Mouse (Mus musculus) right cerebral cortex, postnatal 4 days (tissue): Measurements from ENCODE around the gene Srprb.

Experiments
- DNase-seq: peaks from one replicate; pipeline ENCODE4 v3.0.0-alpha.2; 2022

Srprb gene

DNA sequence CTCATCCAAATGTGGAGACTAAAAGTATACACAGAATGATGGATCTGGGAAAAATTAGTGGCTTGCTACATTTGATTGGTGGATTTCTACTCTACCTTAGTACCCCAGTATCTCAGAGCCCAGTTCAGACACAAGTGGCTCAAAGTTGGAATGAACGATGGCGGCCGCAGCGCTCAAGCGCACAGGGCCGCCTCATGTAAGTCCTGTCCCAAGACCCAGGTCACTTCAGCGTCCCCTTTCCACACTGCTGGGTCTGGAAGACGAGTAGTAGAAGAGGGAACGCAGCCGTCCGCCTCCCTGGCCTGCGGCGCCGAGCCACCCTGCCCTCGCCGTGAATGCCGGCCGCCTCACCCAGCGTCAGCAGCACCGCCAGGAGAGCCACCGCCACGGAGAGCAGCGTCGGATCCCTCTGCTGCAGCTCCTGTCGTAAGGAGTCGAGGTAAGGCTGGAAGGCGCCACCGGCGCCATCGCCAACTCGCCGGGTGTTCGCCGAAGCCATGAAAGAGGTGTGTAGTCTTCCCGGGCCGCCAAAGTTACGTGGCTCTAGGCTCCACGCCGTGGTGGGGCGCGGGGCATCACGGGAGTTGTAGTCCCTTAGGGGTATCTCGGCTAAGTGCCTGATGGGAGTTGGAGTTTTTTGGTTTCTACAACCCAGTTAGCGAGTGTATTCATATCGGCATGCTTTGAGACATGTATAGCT, at the start of gene Srprb:
Srprb (minus strand) TSS at position 577 of the 700 bp plus-strand sequence.
- peak; percentile 91 for DNase-seq

DNA sequence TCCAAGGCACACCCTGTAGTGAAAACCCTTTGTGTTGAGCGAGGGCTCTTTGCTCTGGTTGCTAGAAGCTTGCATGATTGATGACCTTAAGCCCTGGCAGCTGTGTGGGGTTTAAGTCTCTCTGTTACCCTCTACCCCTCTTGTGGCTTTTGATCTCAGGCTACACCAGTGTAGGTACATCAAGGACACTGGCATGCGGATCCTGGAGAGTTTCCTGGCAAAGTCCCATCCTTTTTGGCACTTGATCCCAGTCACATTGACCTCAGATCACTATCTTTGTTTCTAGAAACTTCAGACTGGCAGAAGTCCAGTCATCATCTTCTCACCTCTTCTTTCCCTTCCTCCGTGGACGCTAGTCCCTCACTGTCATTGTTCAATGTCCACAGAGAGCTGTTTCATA, 46.7 kb upstream of the Srprb start:
- no peak for DNase-seq

DNA sequence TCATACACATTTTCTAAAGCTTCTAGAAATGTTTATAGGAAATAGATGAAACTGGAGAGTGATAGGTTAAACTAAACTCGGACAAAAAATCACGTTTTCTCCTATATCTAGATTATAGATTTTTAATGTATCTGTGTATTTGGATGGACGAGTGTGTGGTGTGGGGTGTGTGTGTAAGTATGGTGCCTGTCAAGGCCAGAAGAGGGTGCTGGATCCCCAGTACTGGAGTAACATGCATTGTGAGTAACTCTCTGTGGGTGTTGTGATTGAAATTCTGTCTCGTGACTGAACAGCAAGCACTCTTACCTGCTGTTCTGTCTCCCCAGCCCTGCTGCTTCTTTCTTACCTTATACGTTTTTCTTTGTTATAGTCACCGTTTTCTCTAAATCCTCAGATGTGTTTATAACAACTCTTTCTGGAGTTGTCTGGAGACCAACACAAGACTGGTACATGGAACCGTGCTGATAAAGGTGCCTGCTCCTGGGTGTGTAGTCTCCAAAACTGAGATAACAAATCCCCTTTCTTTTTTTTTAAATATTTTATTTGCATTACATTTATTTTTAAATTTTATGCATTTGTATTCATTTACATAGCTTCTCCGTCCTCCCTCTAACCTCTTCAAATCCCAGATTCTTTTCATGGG, 44.7 kb upstream of the Srprb start:
- no peak for DNase-seq

DNA sequence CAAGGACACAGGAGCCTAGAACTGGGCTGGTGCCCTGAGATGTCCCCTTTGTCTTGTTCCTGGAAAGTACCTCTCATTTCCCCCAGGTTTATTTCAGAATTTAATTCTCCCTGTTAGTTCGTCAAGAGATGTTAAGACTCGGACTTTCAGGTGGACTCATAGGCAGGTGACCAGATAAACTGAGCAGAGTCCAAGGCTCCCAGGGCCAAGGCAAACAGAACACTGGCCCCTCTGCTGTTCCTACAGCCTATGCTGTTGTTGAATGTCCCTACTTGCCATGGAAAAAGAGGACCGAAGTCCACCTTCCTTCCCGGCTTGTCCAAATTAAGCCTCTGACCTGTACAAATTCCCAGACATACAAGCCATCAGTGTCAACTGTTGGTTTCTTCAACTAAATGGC, 41.7 kb upstream of the Srprb start:
- DNase-seq = no peak

DNA sequence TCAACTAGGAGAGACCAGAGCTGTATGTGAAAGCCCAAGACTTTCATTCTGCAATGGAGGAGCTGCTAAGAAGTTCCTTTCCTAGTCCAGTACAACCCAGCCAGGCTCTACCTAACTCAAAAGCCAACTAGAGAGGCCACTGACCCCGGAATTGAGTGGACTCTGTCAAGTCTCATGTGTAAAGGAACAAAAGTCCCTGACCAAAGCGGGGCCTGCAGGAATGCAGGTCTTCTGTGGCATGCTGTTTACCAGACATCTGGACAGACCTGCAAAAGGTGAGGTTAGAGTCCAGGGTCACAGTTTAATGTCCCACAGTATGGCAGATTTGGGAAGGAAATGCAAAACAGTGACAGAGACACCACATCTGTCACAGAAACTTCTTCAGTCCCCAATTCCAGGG, 39.3 kb upstream of the Srprb start:
- DNase-seq = no peak

DNA sequence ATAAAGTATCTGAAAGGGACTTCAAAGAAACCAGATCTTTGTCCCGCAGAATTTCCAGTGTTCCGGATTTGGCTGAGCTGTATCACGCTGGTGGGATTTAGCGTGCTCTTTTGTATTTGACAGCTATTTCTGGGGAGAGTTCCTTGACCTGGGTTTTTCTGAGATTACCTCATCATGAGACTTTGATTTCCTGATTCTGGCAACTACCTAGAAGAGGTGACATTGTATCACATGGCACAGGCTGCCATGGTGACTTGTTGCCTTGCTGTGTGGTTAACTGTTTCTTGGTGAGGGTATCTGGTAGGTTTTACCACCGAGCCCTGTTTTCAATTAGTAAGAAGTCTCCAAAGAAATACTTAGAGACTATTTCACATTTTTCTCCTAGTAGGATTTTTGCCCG, 37.5 kb upstream of the Srprb start:
- no peak for DNase-seq

DNA sequence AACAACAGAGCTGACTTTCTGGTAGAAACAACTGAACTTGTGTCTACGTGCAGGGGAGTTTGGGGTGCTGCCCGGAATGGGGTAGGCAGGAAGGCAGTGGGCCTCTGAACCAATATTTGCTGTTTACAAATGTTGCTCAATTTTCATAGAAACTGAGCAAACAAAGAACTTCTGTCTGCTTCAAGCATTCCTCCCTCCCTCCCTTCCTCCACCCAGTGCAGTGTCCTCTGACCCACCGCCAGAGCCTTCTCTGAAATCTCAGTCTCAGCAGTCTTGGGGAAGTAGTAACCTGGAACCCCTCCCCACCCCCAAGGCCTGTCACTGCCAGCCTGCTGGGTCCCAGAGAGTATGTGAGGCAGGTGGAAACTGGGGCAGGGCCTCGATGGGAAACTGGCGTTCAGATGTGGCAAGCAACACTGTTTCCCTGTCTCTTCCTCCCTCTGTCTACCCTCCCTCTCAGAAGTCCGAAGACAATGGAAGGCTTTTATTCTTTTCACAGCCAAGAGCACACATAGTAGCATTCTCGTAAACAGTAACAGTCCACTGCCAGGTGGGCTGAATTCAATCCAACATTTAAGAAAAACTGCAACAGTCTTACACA, 32.7 kb upstream of the Srprb start:
- DNase-seq = no peak

DNA sequence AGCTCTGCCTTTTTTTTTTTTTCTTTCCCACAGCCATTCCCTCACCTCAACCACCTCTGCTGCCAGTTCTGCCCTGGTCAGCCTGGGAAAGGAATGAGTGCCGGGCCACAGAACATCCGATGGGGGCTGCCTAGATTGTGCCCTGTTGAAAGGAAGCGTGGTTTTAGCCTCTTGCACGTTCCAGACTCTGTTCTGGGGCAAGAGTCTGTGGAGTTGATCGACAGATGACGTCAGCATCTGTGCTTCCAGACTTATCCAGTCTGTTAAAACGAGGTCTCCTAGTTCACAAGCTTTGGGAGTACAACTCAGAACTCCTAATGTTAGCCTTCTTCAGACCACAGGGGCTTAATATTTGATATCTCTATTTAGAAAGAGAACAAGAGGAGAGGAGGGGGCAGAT, 32.1 kb upstream of the Srprb start:
- no peak for DNase-seq

DNA sequence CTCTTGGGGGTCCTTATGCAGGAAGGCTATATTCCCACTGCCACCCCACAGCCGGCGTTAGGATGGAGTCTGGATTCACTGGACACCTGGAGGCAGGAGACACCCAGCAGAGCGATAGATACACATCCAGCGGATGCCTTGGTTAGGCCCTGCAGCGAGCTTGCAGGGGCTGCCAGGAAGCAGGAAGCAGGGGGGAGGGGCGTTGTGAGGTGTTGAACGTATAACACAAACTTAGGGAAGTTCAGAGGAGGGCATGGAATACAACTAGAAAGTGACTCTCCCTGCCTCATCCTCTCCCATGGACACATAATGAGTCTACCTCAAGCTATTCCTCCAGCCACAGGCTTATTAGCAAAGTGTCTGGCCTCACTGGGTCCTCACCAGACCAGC, 31.1 kb upstream of the Srprb start:
- DNase-seq = no peak

DNA sequence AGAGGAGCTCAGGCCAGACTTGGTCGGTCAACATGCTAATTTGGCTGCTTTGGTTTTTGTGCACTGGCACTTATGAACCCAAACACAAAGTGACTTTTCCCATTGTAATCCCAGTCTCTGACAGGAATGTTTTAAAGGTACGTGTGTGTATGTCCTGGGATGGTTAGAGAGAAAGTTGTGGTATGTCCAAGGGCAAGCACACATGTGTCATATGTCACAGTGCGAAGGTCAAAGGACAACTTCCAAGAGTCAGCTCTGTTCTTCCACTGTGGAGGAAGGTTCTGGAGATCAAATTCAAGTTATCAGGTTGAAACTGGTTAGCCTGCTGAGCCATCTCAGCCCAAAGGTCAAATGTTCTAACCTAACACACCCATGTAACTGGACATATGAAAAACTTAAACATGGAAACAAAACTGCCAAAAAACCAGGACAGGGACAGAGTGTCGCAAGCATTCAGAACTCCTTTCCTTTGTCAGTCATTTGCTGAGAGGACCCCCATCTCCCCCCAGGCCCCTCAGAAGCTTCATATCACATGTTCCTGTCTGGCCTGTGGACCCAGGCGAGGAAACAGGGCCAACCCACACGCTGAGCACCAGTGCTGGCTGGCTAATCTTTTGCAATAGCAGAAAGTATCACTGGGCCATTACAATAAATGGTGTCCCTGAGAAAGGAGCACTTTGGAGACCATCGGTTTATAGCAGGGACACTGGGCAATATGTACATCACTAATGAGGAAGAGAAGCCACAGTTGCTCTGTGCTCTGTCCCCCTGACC, 30.5 kb upstream of the Srprb start:
- DNase-seq = no peak

DNA sequence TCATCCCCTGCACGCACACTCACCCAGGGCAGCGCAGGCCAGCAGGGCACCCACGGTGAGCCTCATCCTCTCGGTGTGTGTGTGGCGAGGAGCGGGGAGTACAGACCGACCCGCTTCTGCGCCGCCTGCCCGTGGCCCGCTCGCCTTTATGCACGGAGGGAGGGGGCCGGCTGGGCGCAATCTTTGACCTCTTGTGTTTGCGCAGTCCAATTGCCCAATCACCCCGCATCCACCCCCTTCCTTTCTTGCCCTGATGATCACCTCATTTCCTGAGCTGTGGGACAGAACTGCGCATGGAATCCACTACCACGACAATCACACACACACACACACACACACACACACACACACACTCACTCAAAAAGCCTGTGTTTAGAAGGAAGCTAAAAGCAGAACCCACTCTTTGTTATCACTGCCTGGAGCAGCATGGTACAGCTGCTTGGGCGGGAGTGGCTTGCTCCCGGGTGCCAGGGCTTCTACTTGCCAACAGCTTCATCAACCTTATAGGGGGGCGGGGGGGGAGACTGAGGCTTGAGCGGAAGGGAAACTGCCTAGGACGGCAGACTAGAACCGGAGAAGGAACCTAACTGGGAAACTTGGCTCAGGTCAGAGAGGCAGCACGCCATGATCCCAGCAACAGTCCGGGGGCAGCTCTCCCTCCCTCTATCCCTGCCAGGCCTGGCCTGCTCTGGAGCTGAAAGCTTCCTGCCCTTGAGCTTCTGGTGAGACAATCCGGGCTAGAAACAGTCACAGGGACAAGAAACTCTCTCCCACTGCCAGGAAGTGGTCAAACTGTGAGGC, 28.4 kb upstream of the Srprb start, which contains the start of the genes Gm20425 and Trf:
Gm20425 (minus strand) TSS at position 157 of the 801 bp plus-strand sequence.
Trf (minus strand) TSS at position 294 of the 801 bp plus-strand sequence.
- DNase-seq = peak; percentile 14

DNA sequence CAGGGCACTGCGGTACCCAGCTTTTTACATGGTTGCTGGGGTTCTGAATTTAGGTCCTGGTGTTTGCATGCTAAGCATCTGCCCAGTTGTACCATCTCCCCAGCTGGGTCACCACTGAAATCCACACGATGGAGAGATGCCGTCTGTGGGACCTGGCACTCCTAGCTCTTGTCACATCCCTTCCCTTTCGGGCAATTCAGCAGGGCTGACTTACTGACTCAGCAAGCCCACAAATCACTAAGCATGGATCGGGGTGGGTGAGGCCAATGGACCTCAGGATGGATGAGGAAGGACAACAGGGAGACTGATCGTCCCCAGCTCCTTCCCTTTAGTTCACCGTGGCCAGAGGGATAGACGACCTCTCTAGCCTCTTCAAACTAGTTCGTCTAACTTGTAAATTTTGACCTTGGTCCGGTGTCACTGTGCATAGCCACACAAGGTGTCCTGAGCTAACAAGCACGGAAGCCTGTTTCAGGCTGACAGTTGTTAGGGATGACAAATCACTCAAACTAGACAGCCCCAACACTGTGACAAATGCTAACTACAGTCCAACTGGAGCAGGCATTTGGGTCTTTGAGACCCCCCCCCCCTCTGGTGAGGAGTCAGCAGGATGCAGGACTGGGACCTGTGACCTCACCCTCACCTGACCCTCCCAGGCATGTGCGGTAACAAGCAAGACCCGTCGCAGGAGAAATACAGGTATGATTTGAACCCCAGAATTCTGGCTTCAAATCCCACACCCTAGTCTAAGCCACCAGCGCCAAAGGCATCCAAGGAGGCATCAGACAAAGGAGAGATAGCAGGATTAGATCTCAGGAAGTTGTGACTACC, 27.3 kb upstream of the Srprb start:
- no peak for DNase-seq

DNA sequence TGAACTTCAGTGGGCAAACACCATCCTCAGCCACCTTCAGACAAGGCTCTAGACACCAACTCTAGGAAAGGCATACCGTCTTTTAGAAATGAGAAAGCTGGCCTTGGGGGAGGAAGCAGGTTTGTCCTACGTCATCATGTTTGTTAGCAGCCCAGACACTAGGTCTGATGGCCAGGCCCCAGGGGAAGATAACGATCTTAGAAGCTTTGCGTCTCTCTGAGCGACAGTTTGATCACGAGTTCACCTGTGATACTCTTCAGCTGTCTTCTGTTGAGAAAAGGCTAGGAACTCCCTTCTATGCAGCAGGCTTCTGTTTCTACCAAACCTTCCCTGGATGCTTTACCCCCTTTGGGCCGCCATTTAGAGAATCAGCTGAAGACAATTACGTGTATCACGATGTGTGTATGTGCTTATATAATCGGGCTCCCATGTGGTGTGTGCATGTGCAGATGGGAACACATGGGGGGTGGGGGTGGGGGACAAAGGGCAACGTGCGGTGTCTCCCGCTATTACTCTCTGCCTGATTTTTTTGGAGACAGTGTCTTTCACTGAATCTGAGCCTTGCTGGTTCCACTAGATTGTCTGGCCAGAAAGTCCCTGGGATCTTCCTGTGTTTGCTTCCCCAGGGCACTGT, 26.6 kb upstream of the Srprb start:
- DNase-seq = no peak

DNA sequence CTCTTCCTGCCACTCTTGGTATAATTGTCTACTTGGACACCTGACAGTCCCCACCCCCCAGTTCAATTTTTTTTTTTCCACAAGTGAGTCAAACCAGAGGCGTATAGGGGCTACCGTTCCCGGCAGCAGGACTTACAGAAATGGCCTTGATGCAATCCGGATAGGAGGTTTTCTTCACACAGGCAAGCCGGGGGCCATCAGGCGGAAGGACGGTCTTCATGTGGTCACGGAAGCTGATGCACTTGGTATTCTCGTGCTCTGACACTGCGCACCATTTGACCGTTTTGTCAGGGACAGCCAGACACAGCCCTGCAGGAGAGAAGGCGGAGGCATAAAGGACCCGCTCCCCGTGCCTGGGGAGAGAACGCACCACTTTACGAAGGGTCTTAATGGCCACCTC, 25.8 kb upstream of the Srprb start:
- no peak for DNase-seq

DNA sequence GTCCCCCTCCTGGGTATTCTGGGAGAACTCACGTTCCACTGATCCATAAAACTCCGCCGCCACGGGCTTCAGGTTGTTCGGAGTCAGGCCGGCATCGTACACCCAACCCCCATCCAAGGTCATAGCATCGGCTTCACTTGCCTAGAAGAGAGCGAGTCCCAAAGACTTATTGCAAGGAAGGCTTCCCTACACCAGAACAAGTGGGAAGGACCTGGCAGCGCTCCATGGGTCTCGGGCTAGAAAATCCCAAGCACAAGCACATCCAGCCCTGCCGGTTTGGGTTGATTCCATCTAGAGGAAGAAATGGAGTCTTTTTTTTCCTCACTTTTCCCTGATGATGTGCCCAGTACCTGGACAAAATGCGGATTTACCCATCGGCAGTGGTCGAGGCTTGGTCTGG, 24.9 kb upstream of the Srprb start:
- DNase-seq = peak; percentile 18

DNA sequence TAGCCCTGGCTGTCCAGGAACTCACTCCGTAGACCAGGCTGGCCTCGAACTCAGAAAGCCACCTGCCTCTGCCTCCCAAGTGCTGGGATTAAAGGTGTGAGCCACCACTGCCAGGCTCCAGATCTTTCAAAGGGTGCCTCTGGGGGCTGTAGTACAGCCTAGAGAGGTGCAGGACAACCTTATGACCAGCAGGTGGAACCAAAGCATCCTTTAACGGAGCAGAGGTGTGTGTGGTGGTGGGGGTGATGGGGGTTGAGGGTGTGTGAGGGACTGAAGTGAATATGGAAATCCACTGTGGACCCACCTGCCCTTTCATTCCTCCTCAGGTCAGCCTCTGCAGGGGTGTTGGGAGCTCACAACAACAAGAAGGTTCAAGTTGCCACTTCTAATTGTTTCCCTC, 23.5 kb upstream of the Srprb start:
- DNase-seq = no peak

DNA sequence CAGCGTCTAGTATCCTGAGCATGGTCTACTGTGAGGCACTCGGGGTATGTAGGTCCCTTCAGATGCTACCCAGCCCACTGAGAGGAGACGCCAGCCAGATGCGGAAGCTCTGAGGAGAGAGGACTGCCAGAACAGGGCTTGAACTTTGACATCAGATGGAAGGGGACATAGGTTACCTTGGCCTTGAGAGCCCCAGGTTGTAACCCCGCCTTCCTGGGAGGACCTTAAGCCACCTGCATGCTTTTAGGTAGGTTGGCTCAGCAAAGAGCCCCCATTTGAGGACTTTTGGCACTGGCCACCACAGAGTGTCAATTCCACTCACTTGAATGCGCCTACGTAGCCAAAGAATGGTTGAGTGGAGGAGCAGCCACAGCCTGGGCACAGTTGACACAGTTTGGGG, 22.8 kb upstream of the Srprb start:
- no peak for DNase-seq

DNA sequence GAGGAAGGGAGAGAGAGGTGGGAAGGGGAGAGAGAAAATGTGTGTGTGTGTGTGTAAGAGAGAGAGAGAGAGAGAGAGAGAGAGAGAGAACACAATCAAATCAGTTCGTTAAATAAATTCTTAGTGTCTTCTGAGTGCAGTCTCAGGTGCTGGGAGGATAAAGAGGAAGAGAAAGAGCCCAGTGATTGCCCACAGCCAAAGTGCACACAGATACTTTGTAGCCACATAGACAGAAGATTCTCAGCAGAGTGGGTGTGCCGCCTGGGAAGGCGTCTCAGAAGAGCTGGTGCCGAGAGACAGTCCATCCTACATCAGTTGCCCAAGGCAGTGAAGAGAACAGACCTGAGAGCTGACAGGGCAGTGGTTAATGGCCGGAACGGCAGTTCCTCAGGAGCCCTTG, 12.3 kb upstream of the Srprb start:
- DNase-seq = no peak

DNA sequence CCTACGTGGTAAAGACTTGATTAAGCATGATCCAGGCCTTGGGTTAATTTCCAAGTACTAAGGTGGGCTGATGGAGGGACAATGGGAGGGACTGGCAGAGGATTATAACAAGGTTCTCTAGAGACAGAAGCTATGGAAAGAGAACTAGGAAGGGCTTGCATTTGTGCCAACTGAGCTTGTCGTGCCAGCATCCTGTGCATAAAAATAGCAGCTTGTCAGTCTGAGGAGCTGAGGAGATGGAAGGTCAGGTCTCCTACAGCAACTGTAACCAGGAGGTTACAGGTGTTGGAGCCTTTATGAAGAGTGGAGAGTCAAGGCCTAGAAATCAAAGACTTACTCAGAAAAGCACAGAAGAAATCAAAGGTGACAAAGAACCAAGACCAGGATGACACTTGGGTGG, 11.7 kb upstream of the Srprb start:
- DNase-seq = no peak

DNA sequence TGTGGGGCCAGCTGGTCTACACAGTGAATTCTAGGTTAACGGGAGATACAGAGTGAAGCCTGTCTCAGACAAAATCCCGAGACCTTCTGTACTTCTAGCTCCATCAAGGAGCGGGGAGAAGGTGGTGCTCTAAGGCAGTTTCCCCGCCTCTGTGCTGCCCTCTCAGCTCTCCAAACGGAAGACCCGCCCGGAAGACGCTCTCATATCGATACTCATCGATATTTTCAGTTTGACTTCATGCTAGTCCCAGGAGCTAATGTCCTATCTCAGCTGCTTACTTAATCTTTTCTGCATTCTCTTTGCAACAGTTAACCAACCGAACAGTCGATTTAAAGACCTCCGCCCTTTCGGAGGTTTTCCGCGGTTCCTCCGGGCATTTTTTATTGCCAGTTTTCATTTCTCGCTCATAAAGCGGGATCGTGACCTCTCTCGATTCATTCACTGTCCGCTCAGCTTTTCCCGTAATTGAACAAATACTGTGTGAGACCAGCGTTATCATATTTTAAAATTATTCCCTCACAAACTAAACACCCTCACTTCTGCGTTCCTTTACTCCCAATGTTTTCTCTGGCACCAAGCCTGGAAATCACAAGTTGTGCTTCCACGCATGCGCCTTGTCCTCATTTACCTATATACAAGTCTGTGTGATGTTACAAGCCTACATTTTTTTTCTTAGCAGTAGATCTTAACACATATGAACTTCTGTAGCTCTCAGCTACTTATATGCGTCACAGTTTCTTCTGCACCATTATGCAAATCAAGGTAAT, 10.9 kb upstream of the Srprb start:
- no peak for DNase-seq
